Mouse (Mus musculus) lung, embryonic 15.5 days (tissue): ENCODE measurements around the gene Gm10778. TPM values are rescaled to one million over a fixed set of nuclear protein-coding genes. Genes with fewer than 3 reads are reported as not detected.

ENCODE experiments used
- ATAC-seq: fragments of 200-750 bp; cut with Nextera tagmentation; 2 replicates; pipeline ENCODE4 v1.8.0; 2017; ENCODE audit warnings: moderate number of reproducible peaks, borderline replicate concordance; ENCODE audit not compliant: low FRiP score, low TSS enrichment; ENCODE audit errors: extremely low read depth
- H3K27ac ChIP-seq: fragments of 300-500 bp; sonication (generic); 2 replicates; pipeline ENCODE4 v1.5.1; 2015; ENCODE audit warnings: moderate library complexity, mild to moderate bottlenecking, inconsistent platforms
- H3K27me3 ChIP-seq: fragments of 300-500 bp; sonication (generic); 2 replicates; pipeline ENCODE4 v1.6.1; 2015; ENCODE audit warnings: inconsistent platforms
- H3K36me3 ChIP-seq: fragments of 300-500 bp; sonication (generic); 2 replicates; pipeline ENCODE4 v1.6.1; 2015; ENCODE audit warnings: inconsistent platforms
- H3K4me1 ChIP-seq: fragments of 300-500 bp; sonication (generic); 2 replicates; pipeline ENCODE4 v1.6.1; 2015; ENCODE audit warnings: inconsistent platforms
- H3K4me2 ChIP-seq: fragments of 300-500 bp; sonication (generic); 2 replicates; pipeline ENCODE4 v1.6.1; 2015; ENCODE audit warnings: inconsistent platforms, mild to moderate bottlenecking, moderate library complexity
- H3K4me3 ChIP-seq: fragments of 300-500 bp; sonication (generic); 2 replicates; pipeline ENCODE4 v1.5.1; 2015; ENCODE audit warnings: mild to moderate bottlenecking, inconsistent platforms
- H3K9ac ChIP-seq: fragments of 300-500 bp; sonication (generic); 2 replicates; pipeline ENCODE4 v1.6.1; 2015; ENCODE audit warnings: inconsistent platforms
- H3K9me3 ChIP-seq: fragments of 300-500 bp; sonication (generic); 2 replicates; pipeline ENCODE4 v1.6.1; 2016; ENCODE audit warnings: inconsistent platforms
- WGBS: fragments of 180-500 bp; shearing (Covaris S2); methylation state at CpG from one replicate; pipeline ENCODE4 v1.1.7; 2015; 5-methylcytosine and 5-hydroxymethylcytosine counted together
- polyA plus RNA-seq: library from polyadenylated mRNA; unstranded; fragments of >200 nt; fragmentation: Nextera tagmentation; extraction: Ambion mirVana; gene quantifications from 2 replicates; pipeline ENCODE4 v1.2.1, GENCODE M21; 2015

The Gm10778 gene
- polyA plus RNA-seq, 1 experiment from 2014 or later = 4.3 TPM

GRCm38 (mm10) chr10:81608308-81608707, 40.6 kb upstream of the Gm10778 start:
- Histone ChIP-seq H3K4me2 (no peak overlapping the region), H3K36me3 (no peaks in the 10 kb centered on the region), H3K9me3 (no peaks in the 10 kb centered on the region), H3K4me1 (peaks cover 19% of the 10 kb centered on the region), H3K27ac (no peak overlapping the region), H3K4me3 (no peak overlapping the region), H3K9ac (no peak overlapping the region), H3K27me3 (no peaks in the 10 kb centered on the region)
- no peak for ATAC-seq
- 87% methylated on average over 1 of the region's 1 CpGs for WGBS

- no peaks in the 10 kb centered on the region for H3K36me3 ChIP-seq
- no peaks in the 10 kb centered on the region for H3K4me1 ChIP-seq
- no peaks in the 10 kb centered on the region for H3K27me3 ChIP-seq
- no peak for ATAC-seq
- no peak overlapping the region for H3K27ac ChIP-seq
- WGBS = 68% methylated on average over 3 of the region's 3 CpGs
- no peaks in the 10 kb centered on the region for H3K9me3 ChIP-seq
- no peak overlapping the region for H3K9ac ChIP-seq
- H3K4me3 ChIP-seq = no peak overlapping the region
- no peak overlapping the region for H3K4me2 ChIP-seq
Observed at GRCm38 (mm10) chr10:81612779-81613178, 36.1 kb upstream of the Gm10778 start.

- H3K36me3 ChIP-seq = no peaks in the 10 kb centered on the region
- no peak overlapping the region for H3K4me2 ChIP-seq
- WGBS = 47% methylated on average over 6 of the region's 6 CpGs
- ATAC-seq = no peak
- H3K27ac ChIP-seq = no peak overlapping the region
- H3K9ac ChIP-seq = no peak overlapping the region
- no peak overlapping the region for H3K4me3 ChIP-seq
- no peaks in the 10 kb centered on the region for H3K27me3 ChIP-seq
- no peaks in the 10 kb centered on the region for H3K9me3 ChIP-seq
- H3K4me1 ChIP-seq = no peaks in the 10 kb centered on the region
Observed at GRCm38 (mm10) chr10:81615486-81615885, 33.4 kb upstream of the Gm10778 start.

DNA sequence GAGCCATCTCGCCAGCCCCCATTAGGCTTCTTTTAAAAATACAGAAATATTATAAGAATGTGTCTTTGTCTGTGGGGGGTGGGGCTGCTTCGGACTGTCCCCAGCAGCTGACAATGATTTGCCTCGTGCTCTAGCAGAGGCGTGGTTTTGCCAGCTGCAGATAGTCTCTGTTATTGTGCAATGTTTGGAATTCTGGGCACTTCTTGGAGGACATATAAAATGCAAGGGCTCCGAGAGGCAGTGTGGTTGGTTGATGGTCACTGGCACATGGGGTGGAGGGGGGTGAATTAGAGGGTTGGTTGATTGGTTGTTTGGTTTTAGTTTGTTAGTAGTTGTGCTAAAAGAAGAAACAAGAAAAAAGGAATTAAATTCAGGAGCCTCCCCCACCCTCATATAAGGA, 28.9 kb upstream of the Gm10778 start:
- H3K27ac ChIP-seq = no peak overlapping the region
- H3K9me3 ChIP-seq = no peaks in the 10 kb centered on the region
- no peak overlapping the region for H3K4me3 ChIP-seq
- peaks cover 32% of the 10 kb centered on the region for H3K36me3 ChIP-seq
- no peak overlapping the region for H3K4me2 ChIP-seq
- no peaks in the 10 kb centered on the region for H3K27me3 ChIP-seq
- no peak overlapping the region for H3K9ac ChIP-seq
- ATAC-seq = no peak
- 64% methylated on average over 5 of the region's 5 CpGs for WGBS
- H3K4me1 ChIP-seq = no peaks in the 10 kb centered on the region

DNA sequence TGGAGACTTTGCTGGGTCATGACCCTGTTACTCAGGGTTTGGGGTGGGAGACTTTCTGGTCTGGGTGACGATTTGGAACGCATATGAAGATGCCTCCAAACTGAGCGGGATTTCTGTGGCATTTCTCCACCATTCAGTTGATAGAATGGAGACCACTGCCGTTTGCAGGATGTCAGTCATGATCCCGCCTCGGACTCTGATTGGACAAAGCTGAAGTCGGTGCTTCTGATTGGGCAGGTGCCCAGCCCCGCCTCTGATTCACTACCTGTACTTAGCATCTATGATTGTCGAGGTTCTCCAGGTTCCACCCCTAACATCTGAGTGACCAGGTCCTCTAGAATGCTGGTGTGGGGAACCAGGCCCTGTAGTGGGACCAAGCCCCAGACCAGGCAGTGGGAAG, 28.1 kb upstream of the Gm10778 start:
- Histone ChIP-seq H3K4me2 (no peak overlapping the region), H3K27me3 (no peaks in the 10 kb centered on the region), H3K36me3 (peaks cover 38% of the 10 kb centered on the region), H3K9ac (no peak overlapping the region), H3K27ac (no peak overlapping the region), H3K9me3 (no peaks in the 10 kb centered on the region), H3K4me3 (no peak overlapping the region), H3K4me1 (no peaks in the 10 kb centered on the region)
- WGBS = 53% methylated on average over 9 of the region's 9 CpGs
- ATAC-seq = no peak

GRCm38 (mm10) chr10:81623441-81623840, 25.4 kb upstream of the Gm10778 start:
- H3K4me3 ChIP-seq = no peak overlapping the region
- H3K9ac ChIP-seq = no peak overlapping the region
- peaks cover 17% of the 10 kb centered on the region for H3K4me1 ChIP-seq
- no peaks in the 10 kb centered on the region for H3K27me3 ChIP-seq
- H3K4me2 ChIP-seq = no peak overlapping the region
- no peaks in the 10 kb centered on the region for H3K9me3 ChIP-seq
- WGBS = 61% methylated on average over 8 of the region's 8 CpGs
- H3K27ac ChIP-seq = no peak overlapping the region
- no peak for ATAC-seq
- H3K36me3 ChIP-seq = peaks cover 38% of the 10 kb centered on the region

GRCm38 (mm10) chr10:81626101-81626993, 22.5 kb upstream of the Gm10778 start:
- Histone ChIP-seq H3K27ac (peak overlapping the region; percentile 89; the same call in 1 of the 2 replicates), H3K27me3 (no peaks in the 10 kb centered on the region), H3K4me3 (peak overlapping the region; percentile 69), H3K9me3 (no peaks in the 10 kb centered on the region), H3K9ac (peak overlapping the region; percentile 75), H3K36me3 (peaks cover 30% of the 10 kb centered on the region), H3K4me1 (peaks cover 17% of the 10 kb centered on the region), H3K4me2 (peak overlapping the region; percentile 71)
- ATAC-seq = peak; percentile 3; the same call in 1 of the 2 replicates
- WGBS = 88% methylated on average over 22 of the region's 22 CpGs

- Histone ChIP-seq H3K4me1 (peaks cover 17% of the 10 kb centered on the region), H3K4me2 (peak within 1 kb of the TSS; percentile 71), H3K9ac (peak within 1 kb of the TSS; percentile 75), H3K27me3 (no peaks in the 10 kb centered on the region), H3K9me3 (no peaks in the 10 kb centered on the region), H3K4me3 (peak within 1 kb of the TSS; percentile 69), H3K36me3 (peaks cover 25% of the 10 kb centered on the region), H3K27ac (peak within 1 kb of the TSS; percentile 89)
- WGBS = 4% methylated on average over 40 of the region's 40 CpGs
- ATAC-seq = peak; percentile 87
Observed at GRCm38 (mm10) chr10:81626994-81627835, 21.6 kb upstream of the Gm10778 start, which contains the start of gene Sirt6. Gene Sirt6 (minus strand): TSS chr10:81627797.

- Histone ChIP-seq H3K9ac (peak overlapping the region; percentile 75), H3K4me1 (peaks cover 18% of the 10 kb centered on the region), H3K36me3 (peaks cover 19% of the 10 kb centered on the region), H3K4me3 (peak overlapping the region; percentile 69), H3K27me3 (no peaks in the 10 kb centered on the region), H3K9me3 (no peaks in the 10 kb centered on the region), H3K4me2 (peak overlapping the region; percentile 71), H3K27ac (peak overlapping the region; percentile 89)
- WGBS = 46% methylated on average over 7 of the region's 7 CpGs
- ATAC-seq = peak; percentile 23; the same call in 1 of the 2 replicates
Observed at GRCm38 (mm10) chr10:81627836-81628220, 21.0 kb upstream of the Gm10778 start.

- WGBS = 74% methylated on average over 16 of the region's 16 CpGs
- Histone ChIP-seq H3K4me1 (peaks cover 23% of the 10 kb centered on the region), H3K9ac (peak within 1 kb of the TSS; percentile 75), H3K9me3 (no peaks in the 10 kb centered on the region), H3K27me3 (no peaks in the 10 kb centered on the region), H3K36me3 (peaks cover 19% of the 10 kb centered on the region), H3K27ac (peak within 1 kb of the TSS; percentile 89), H3K4me3 (peak within 1 kb of the TSS; percentile 69), H3K4me2 (peak within 1 kb of the TSS; percentile 71)
- ATAC-seq = no peak
Observed at GRCm38 (mm10) chr10:81628390-81628789, 20.5 kb upstream of the Gm10778 start, which contains the start of gene Ankrd24. Gene Ankrd24 (plus strand): TSS chr10:81628540.

DNA sequence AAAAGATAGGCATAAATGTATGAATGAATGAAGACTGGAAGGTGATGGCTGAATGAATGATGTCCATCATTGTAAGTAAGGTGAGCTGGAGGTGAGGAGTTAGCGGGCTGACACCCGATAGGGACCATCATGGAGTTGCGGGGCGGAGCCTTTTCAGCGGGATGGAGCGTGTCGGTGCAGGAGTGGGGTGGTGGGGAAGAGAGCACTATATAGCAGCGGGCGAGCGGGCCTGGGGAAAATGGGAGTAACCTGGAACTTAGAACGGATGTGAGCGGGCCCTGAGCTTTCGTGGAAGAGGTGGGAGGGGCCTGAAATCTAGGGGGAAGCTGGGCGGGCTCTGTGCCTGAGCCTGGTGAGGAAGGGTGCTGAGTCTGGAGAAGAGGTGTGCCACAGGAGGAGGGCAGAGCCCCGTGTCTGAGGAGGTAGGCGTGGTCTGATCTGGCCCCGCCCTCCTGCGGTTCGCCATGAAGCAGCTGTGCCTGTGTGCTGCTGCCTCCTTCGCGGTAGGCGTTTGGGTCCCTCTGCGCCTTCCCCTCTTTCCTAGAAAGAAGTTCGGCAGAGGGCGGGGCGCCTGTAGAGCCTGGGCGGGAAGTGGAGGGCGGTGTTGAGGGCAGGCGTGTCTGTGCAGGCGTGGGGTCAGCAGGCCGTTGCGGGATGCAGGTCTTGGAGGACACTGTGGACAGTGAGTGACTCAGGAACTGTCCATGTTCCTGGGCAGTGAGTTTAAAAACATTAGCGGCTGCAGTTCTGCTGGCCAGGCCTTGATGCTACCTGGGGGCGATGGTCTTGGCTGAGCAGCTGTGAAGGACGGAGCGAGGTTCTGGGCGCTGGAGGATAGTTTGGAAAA, 15.4 kb upstream of the Gm10778 start:
- H3K4me1 ChIP-seq = peaks cover 11% of the 10 kb centered on the region
- H3K36me3 ChIP-seq = no peaks in the 10 kb centered on the region
- H3K27me3 ChIP-seq = no peaks in the 10 kb centered on the region
- WGBS = 2% methylated on average over 37 of the region's 37 CpGs
- H3K27ac ChIP-seq = peak overlapping the region; percentile 70
- H3K4me3 ChIP-seq = peak overlapping the region; percentile 49
- H3K9me3 ChIP-seq = no peaks in the 10 kb centered on the region
- peak overlapping the region; percentile 54 for H3K9ac ChIP-seq
- ATAC-seq = peak; percentile 94
- H3K4me2 ChIP-seq = peak overlapping the region; percentile 87
